Mouse (Mus musculus) C2C12 (cell line): ENCODE data around the gene Dtx3. TPM values are rescaled to one million over a fixed set of nuclear protein-coding genes. Genes with fewer than 3 reads are reported as not detected.

Experiments
- H3K27me3 ChIP-seq: one replicate; pipeline ENCODE4 v1.6.1; 2011; ENCODE audit not compliant: control insufficient read depth, insufficient read depth, insufficient read length
- H3K36me3 ChIP-seq: one replicate; pipeline ENCODE4 v1.6.1; 2011; ENCODE audit not compliant: control insufficient read depth, insufficient read depth
- H3K4me3 ChIP-seq: one replicate; pipeline ENCODE4 v1.5.1; 2011; ENCODE audit warnings: mild to moderate bottlenecking, control low read depth; ENCODE audit not compliant: poor library complexity, insufficient read depth, severe bottlenecking
- H3K79me2 ChIP-seq: one replicate; pipeline ENCODE4 v1.6.1; 2011; ENCODE audit not compliant: control insufficient read depth, insufficient read depth
- H3K79me3 ChIP-seq: one replicate; pipeline ENCODE4 v1.6.1; 2011; ENCODE audit warnings: low read depth, control low read depth
- H3ac ChIP-seq: one replicate; pipeline ENCODE3; 2011; ENCODE audit warnings: low read depth; ENCODE audit not compliant: control insufficient read depth, insufficient read length
- CEBPB ChIP-seq: IDR thresholded peaks from one replicate; pipeline ENCODE4 v1.6.1; 2011; ENCODE audit warnings: low read depth, mild to moderate bottlenecking, control low read depth, moderate library complexity
- CTCF ChIP-seq: IDR thresholded peaks from one replicate; pipeline ENCODE4 v1.5.1; 2011; ENCODE audit not compliant: control insufficient read depth, insufficient read depth, insufficient read length
- FOSL1 ChIP-seq: IDR thresholded peaks from one replicate; pipeline ENCODE4 v1.8.0; 2011; ENCODE audit warnings: mild to moderate bottlenecking, low read length; ENCODE audit not compliant: poor library complexity, insufficient read depth, severe bottlenecking
- MAX ChIP-seq: IDR thresholded peaks from one replicate; pipeline ENCODE4 v1.6.1; 2011; ENCODE audit warnings: mild to moderate bottlenecking, control low read depth
- MYOD1 ChIP-seq: IDR thresholded peaks from one replicate; pipeline ENCODE4 v1.6.1; 2011; ENCODE audit warnings: low read depth; ENCODE audit not compliant: control insufficient read depth, insufficient read length
- MYOG ChIP-seq: IDR thresholded peaks from one replicate; pipeline ENCODE4 v1.6.1; 2011; ENCODE audit not compliant: control insufficient read depth, insufficient read length; ENCODE audit errors: extremely low read depth
- USF1 ChIP-seq: IDR thresholded peaks from one replicate; pipeline ENCODE4 v1.6.1; 2011; ENCODE audit warnings: low read depth, mild to moderate bottlenecking, control low read depth, moderate library complexity
- polyA plus RNA-seq: library from polyadenylated mRNA; unstranded; fragments of >200 nt; fragmentation: generic; extraction: Trizol; gene quantifications from one replicate; pipeline ENCODE4 v1.2.1, GENCODE M21; 2012; ENCODE audit warnings: missing spikeins

Dtx3 gene
- polyA plus RNA-seq, 1 experiment: 24.4 TPM

DNA sequence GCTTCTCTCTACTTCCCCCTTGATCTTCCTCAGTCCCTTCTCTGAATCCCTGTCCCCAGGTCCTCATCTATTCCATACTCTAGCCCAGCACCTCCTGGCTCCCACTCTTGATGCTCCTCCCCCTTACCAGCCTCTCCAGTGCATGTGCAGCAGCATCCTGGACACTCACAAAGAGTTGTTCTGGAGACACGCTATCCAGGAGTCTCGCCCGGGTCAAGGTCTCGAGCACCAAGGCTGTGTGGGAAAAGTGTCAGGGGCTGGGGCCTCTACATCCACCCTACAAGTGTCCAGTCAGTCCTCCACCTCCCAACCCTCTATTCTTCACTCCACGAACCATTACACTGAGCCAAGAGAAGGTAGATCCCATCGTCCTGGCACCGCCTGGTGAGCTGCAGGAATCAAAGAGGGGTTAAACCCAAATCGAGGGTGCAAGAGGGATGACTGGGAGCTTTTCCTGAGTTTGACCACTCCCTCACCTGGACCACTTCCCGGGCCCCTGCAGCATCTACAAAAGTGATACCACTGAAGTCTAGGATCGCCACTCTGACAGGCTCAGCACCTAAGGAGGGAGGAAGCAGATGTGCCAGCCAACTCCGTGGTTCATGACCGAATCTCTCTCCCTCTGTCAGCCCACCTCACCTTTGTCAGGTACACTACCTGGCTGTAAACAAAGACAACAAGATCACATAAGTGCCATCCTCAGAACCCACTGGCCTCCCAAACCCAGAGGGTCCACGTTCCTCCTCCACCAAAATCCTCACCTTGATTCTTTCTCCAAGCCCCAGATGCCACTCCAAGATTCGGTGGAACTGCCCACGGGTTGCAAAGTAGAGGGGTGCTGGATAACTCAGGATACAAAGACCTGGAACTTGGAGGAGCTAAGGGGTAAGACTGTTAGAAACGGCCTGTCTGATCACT lies 22.1 kb downstream of the Dtx3 start:
- Histone ChIP-seq H3K4me3 (no peak overlapping the region), H3K36me3 (no peaks in the 10 kb centered on the region), H3ac (no peak overlapping the region), H3K79me2 (no peaks in the 10 kb centered on the region), H3K79me3 (no peaks in the 10 kb centered on the region), H3K27me3 (no peaks in the 10 kb centered on the region)
- TF ChIP-seq FOSL1 (no peak), MAX (no peak), USF1 (no peak), MYOD1 (no peak), CTCF (no peak), MYOG (no peak), CEBPB (no peak)

DNA sequence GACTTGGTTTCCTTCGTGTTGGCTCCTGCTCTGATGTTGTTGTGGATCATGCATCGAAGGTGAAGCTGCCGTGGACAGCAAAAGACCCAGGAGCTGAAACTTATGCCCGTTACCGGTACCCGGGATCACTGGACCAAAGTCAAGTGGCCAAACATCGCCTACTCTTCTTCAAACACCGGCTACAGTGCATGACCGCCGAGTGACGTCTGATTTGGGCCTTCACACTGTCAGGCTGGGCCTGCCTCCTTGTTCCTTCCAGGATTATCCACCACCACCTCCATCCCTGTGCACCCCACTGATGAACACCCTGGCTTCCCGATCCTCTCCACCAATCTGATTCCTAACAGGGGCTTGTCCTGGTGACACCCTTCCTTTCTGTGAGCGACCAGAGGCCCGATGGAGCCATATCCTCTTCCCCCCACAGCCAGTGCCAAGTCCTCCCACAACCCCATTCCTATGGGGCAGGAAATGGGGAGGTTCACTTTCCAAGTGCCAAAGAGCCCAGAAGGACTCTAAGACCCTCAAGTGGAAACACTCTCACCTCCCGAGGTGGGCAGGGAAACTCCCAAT lies 23.8 kb downstream of the Dtx3 start:
- H3K79me2 ChIP-seq: no peaks in the 10 kb centered on the region
- no peaks in the 10 kb centered on the region for H3K79me3 ChIP-seq
- TF ChIP-seq MYOG: no peak
- no peak for TF ChIP-seq CEBPB
- no peak for TF ChIP-seq MYOD1
- no peak for TF ChIP-seq CTCF
- TF ChIP-seq FOSL1: no peak
- no peak for TF ChIP-seq USF1
- no peak for TF ChIP-seq MAX
- H3K36me3 ChIP-seq: no peaks in the 10 kb centered on the region
- no peak overlapping the region for H3K4me3 ChIP-seq
- H3ac ChIP-seq: no peak overlapping the region
- no peaks in the 10 kb centered on the region for H3K27me3 ChIP-seq

GRCm38 (mm10) chr10:127170837-127171272 lies 24.7 kb downstream of the Dtx3 start:
- no peaks in the 10 kb centered on the region for H3K27me3 ChIP-seq
- H3K79me3 ChIP-seq: no peaks in the 10 kb centered on the region
- no peaks in the 10 kb centered on the region for H3K36me3 ChIP-seq
- peak overlapping the region; percentile 31 for H3ac ChIP-seq
- H3K79me2 ChIP-seq: no peaks in the 10 kb centered on the region
- TF ChIP-seq FOSL1 (no peak), CTCF (peak; percentile 91), MAX (no peak), USF1 (no peak), CEBPB (no peak), MYOD1 (no peak), MYOG (no peak)
- H3K4me3 ChIP-seq: no peak overlapping the region

GRCm38 (mm10) chr10:127170002-127170401 lies 25.5 kb downstream of the Dtx3 start:
- no peak for TF ChIP-seq CEBPB
- TF ChIP-seq FOSL1: no peak
- no peak for TF ChIP-seq MYOG
- no peak for TF ChIP-seq USF1
- TF ChIP-seq CTCF: no peak
- TF ChIP-seq MYOD1: no peak
- no peak for TF ChIP-seq MAX
- H3K79me3 ChIP-seq: no peaks in the 10 kb centered on the region
- H3K79me2 ChIP-seq: no peaks in the 10 kb centered on the region
- H3K27me3 ChIP-seq: no peaks in the 10 kb centered on the region
- H3ac ChIP-seq: no peak overlapping the region
- no peaks in the 10 kb centered on the region for H3K36me3 ChIP-seq
- no peak overlapping the region for H3K4me3 ChIP-seq

- no peaks in the 10 kb centered on the region for H3K27me3 ChIP-seq
Observed at GRCm38 (mm10) chr10:127167614-127168192, 27.8 kb downstream of the Dtx3 start.

More at GRCm38 (mm10) chr10:127167614-127168192, 27.8 kb downstream of the Dtx3 start:
- no peak for TF ChIP-seq MYOG
- no peak for TF ChIP-seq CEBPB
- no peak for TF ChIP-seq FOSL1
- no peak for TF ChIP-seq MAX
- TF ChIP-seq USF1: no peak
- TF ChIP-seq CTCF: no peak
- TF ChIP-seq MYOD1: no peak
- Histone ChIP-seq H3K79me2 (no peaks in the 10 kb centered on the region), H3ac (no peak overlapping the region), H3K79me3 (no peaks in the 10 kb centered on the region), H3K4me3 (no peak overlapping the region), H3K36me3 (no peaks in the 10 kb centered on the region)
